In the genomic region with DNA sequence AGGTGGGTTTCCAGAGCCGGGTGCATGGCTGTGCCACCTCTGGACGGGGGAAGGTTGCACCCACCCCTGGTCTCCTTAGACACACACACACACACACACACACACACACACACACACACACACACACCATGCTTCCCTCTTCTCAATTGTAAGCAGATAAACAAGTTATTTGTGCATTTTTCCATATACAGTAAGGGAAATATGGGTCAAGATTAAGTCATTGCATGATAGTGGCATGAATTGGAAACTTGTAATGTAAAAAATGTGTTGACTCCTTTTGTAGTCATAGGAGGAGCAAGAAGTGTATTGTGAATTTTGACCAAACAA, we compare ENCODE assay signal across 8 mouse cellular contexts. TPM values are rescaled to one million over a fixed set of nuclear protein-coding genes. Genes with fewer than 3 reads are reported as not detected.
DNase-seq lines count a peak whose midpoint lies in the region; ATAC-seq and TF ChIP-seq lines count a peak whose summit lies in the region.

No protein-coding gene starts in this region.

- H3K4me3 ChIP-seq in gastrocnemius, adult 2 months = peak overlapping the region; percentile 97
- peak overlapping the region; percentile 94 for H3K4me3 ChIP-seq in forebrain, embryonic 13.5 days
- H3K4me3 ChIP-seq in liver, embryonic 15.5 days (replicated peaks) = peak overlapping the region; percentile 92

- no peak for ATAC-seq in forebrain, embryonic 13.5 days
- no peak for ATAC-seq in liver, embryonic 15.5 days (ENCODE audit: insufficient read depth)

- no peaks in the 10 kb centered on the region for H3K9me3 ChIP-seq in forebrain, embryonic 13.5 days (replicated peaks)
- no peaks in the 10 kb centered on the region for H3K9me3 ChIP-seq in liver, embryonic 15.5 days (replicated peaks)

- intact Hi-C loops in gastrocnemius, adult 2 months (cut with DNase I) = loop anchor here (5.0 to 10.0 kb wide), 3 partner anchors 74 to 142 kb away; no protein-coding TSS in a partner anchor
- intact Hi-C loops in gastrocnemius, postnatal 36 days (cut with DNase I) = loop anchor here (10.0 kb wide), 2 partner anchors 62 to 142 kb away; no protein-coding TSS in a partner anchor

- TF ChIP-seq CTCF in gastrocnemius, adult 2 months (IDR thresholded peaks at IDR 0.05) = no peak

- peaks cover 20% of the 10 kb centered on the region for H3K4me1 ChIP-seq in forebrain, embryonic 13.5 days
- H3K4me1 ChIP-seq in liver, embryonic 15.5 days (replicated peaks) = peaks cover 30% of the 10 kb centered on the region

- WGBS in forebrain, embryonic 13.5 days = 0% methylated on average over 2 of the region's 2 CpGs
- 0% methylated on average over 2 of the region's 2 CpGs for WGBS in liver, embryonic 15.5 days (ENCODE audit: insufficient replicate concordance)

- H3K36me3 ChIP-seq in forebrain, embryonic 13.5 days (ENCODE audit: poor library complexity, severe bottlenecking) = no peaks in the 10 kb centered on the region
- H3K36me3 ChIP-seq in liver, embryonic 15.5 days (replicated peaks) = no peaks in the 10 kb centered on the region

- H3K9ac ChIP-seq in forebrain, embryonic 13.5 days = peak overlapping the region; percentile 97
- peak overlapping the region; percentile 95 for H3K9ac ChIP-seq in liver, embryonic 15.5 days

- H3K27me3 ChIP-seq in forebrain, embryonic 13.5 days = no peaks in the 10 kb centered on the region
- H3K27me3 ChIP-seq in liver, embryonic 15.5 days = 0 out of 2 replicates have a peak, but pooled peaks cover 6% of the 10 kb centered on the region

- DNase-seq in gastrocnemius, adult 2 months = no peak
- DNase-seq in gastrocnemius, postnatal 36 days = no peak
- DNase-seq in 3T3-L1 (ENCODE audit: low read depth, low spot score) = peak; percentile 29
- no peak for DNase-seq in right cerebral cortex, postnatal 36 days (ENCODE audit: low spot score in 2 of 2)
- no peak for DNase-seq in gastrocnemius, postnatal 25 days
- DNase-seq in layer of hippocampus, adult 8-10 months (ENCODE audit: low spot score in 2 of 2) = no peak

- H3K4me2 ChIP-seq in forebrain, embryonic 13.5 days = peak overlapping the region; percentile 69
- peak overlapping the region; percentile 96 for H3K4me2 ChIP-seq in liver, embryonic 15.5 days

- H3K27ac ChIP-seq in gastrocnemius, adult 2 months = peak overlapping the region; percentile 98
- H3K27ac ChIP-seq in forebrain, embryonic 13.5 days = peak overlapping the region; percentile 100
- H3K27ac ChIP-seq in liver, embryonic 15.5 days (replicated peaks) = peak overlapping the region; percentile 93

RNA-seq across cellular contexts. Expression of gene Rfx7, which starts 1.0 kb away (rescaled TPM):
- 10 to 100 TPM; 18.9 to 19.2 TPM for total RNA-seq in gastrocnemius, adult 2 months (2021)
- total RNA-seq in gastrocnemius, postnatal 36 days (2021) = 10 to 100 TPM; 19.2 to 19.9 TPM
- polyA plus RNA-seq in forebrain, embryonic 13.5 days (2015; fragmentation: Nextera tagmentation; extraction: Ambion mirVana) = 16.2 and 18.5 TPM in 2 replicates
- polyA plus RNA-seq in liver, embryonic 15.5 days (2015; fragmentation: Nextera tagmentation; extraction: Ambion mirVana) = 2.3 TPM in 2 replicates
- 10 to 100 TPM; 16.9 to 20.7 TPM for total RNA-seq in gastrocnemius, postnatal 25 days (2021)
- 10 to 100 TPM; 23.1 to 29.5 (median 24.4) TPM for total RNA-seq in layer of hippocampus, adult 8-10 months (2022)

RNA-seq across cellular contexts. Expression of gene Tex9, which starts 41.0 kb away (rescaled TPM):
- total RNA-seq in gastrocnemius, adult 2 months (2021) = 1 to 10 TPM; 1.8 TPM
- 1 to 10 TPM; 1.1 to 1.9 TPM for total RNA-seq in gastrocnemius, postnatal 36 days (2021)
- 62.0 and 65.6 TPM in 2 replicates for polyA plus RNA-seq in forebrain, embryonic 13.5 days (2015; fragmentation: Nextera tagmentation; extraction: Ambion mirVana)
- 3.8 and 4.2 TPM in 2 replicates for polyA plus RNA-seq in liver, embryonic 15.5 days (2015; fragmentation: Nextera tagmentation; extraction: Ambion mirVana)
- total RNA-seq in gastrocnemius, postnatal 25 days (2021) = 1 to 10 TPM; 1.2 to 1.9 TPM
- 10 to 100 TPM in 2 of 4 experiments, 1 to 10 TPM in 2; 6.8 to 13.8 (median 10.4) TPM for total RNA-seq in layer of hippocampus, adult 8-10 months (2022)
